Mouse (Mus musculus): ENCODE data around the gene 3110009E18Rik. TPM values are rescaled to one million over a fixed set of nuclear protein-coding genes. Genes with fewer than 3 reads are reported as not detected.
A peak's percentile ranks its signal among the peaks of the same experiment; 100 is the strongest.

3110009E18Rik gene
- polyA plus RNA-seq (2014; fragmentation: Nextera tagmentation; extraction: Ambion mirVana): 22.2 and 31.9 TPM in 2 replicates

GRCm38 (mm10) chr1:120120969-120121811, at the start of gene 3110009E18Rik, which contains the start of gene Dbi:
Gene 3110009E18Rik (plus strand): TSS chr1:120121187.
Gene Dbi (minus strand): TSS chr1:120121078.
- Histone ChIP-seq H3K9ac (ENCODE audit: low read depth, low read length) (peak within 1 kb of the TSS; percentile 73), H3K4me2 (replicated peaks; ENCODE audit: low read depth, low read length) (peak within 1 kb of the TSS; percentile 80), H3K4me1 (ENCODE audit: control insufficient read depth, insufficient read depth, low read length) (peaks cover 16% of the 10 kb centered on the region), H3K36me3 (ENCODE audit: control insufficient read depth, insufficient read depth, low read length) (peaks cover 5% of the 10 kb centered on the region), H3K4me3 (ENCODE audit: low read length) (peak within 1 kb of the TSS; percentile 57), H3K9me3 (ENCODE audit: control insufficient read depth, low read length) (no peaks in the 10 kb centered on the region), H3K27me3 (ENCODE audit: control insufficient read depth, insufficient read depth, low read length) (no peaks in the 10 kb centered on the region), H3K27ac (ENCODE audit: low read depth, low read length) (peak within 1 kb of the TSS; percentile 94)
- WGBS: 2% methylated on average over 52 of the region's 52 CpGs
- ATAC-seq (ENCODE audit: low FRiP score, low TSS enrichment): peak; percentile 93

GRCm38 (mm10) chr1:120072900-120073299, 48.1 kb upstream of the 3110009E18Rik start:
- H3K4me1 ChIP-seq (ENCODE audit: control insufficient read depth, insufficient read depth, low read length): peaks cover 19% of the 10 kb centered on the region
- 8% methylated on average over 16 of the region's 16 CpGs for WGBS
- peak overlapping the region; percentile 91 for H3K4me2 ChIP-seq (replicated peaks; ENCODE audit: low read depth, low read length)
- peak overlapping the region; percentile 50; the same call in 1 of the 2 replicates for H3K9ac ChIP-seq (ENCODE audit: low read depth, low read length)
- ATAC-seq (ENCODE audit: low FRiP score, low TSS enrichment): no peak
- peak overlapping the region; percentile 43; the same call in 1 of the 2 replicates for H3K27ac ChIP-seq (ENCODE audit: low read depth, low read length)
- no peaks in the 10 kb centered on the region for H3K36me3 ChIP-seq (ENCODE audit: control insufficient read depth, insufficient read depth, low read length)
- no peaks in the 10 kb centered on the region for H3K27me3 ChIP-seq (ENCODE audit: control insufficient read depth, insufficient read depth, low read length)
- peak overlapping the region; percentile 37 for H3K4me3 ChIP-seq (ENCODE audit: low read length)
- H3K9me3 ChIP-seq (ENCODE audit: control insufficient read depth, low read length): no peaks in the 10 kb centered on the region

- WGBS: 2% methylated on average over 40 of the region's 40 CpGs
- no peaks in the 10 kb centered on the region for H3K36me3 ChIP-seq (ENCODE audit: control insufficient read depth, insufficient read depth, low read length)
- H3K4me2 ChIP-seq (replicated peaks; ENCODE audit: low read depth, low read length): peak within 1 kb of the TSS; percentile 91
- H3K9ac ChIP-seq (ENCODE audit: low read depth, low read length): peak within 1 kb of the TSS; percentile 50
- H3K4me1 ChIP-seq (ENCODE audit: control insufficient read depth, insufficient read depth, low read length): peaks cover 19% of the 10 kb centered on the region
- peak within 1 kb of the TSS; percentile 37 for H3K4me3 ChIP-seq (ENCODE audit: low read length)
- H3K27me3 ChIP-seq (ENCODE audit: control insufficient read depth, insufficient read depth, low read length): no peaks in the 10 kb centered on the region
- H3K9me3 ChIP-seq (ENCODE audit: control insufficient read depth, low read length): no peaks in the 10 kb centered on the region
- peak; percentile 91 for ATAC-seq (ENCODE audit: low FRiP score, low TSS enrichment)
- H3K27ac ChIP-seq (ENCODE audit: low read depth, low read length): peak within 1 kb of the TSS; percentile 43
Observed at GRCm38 (mm10) chr1:120073519-120074306, 47.3 kb upstream of the 3110009E18Rik start, which contains the start of gene Tmem37. Gene Tmem37 (minus strand): TSS chr1:120074074.

GRCm38 (mm10) chr1:120074307-120074702, 46.7 kb upstream of the 3110009E18Rik start:
- Histone ChIP-seq H3K4me1 (ENCODE audit: control insufficient read depth, insufficient read depth, low read length) (peaks cover 19% of the 10 kb centered on the region), H3K4me3 (ENCODE audit: low read length) (no peak overlapping the region), H3K36me3 (ENCODE audit: control insufficient read depth, insufficient read depth, low read length) (no peaks in the 10 kb centered on the region), H3K4me2 (replicated peaks; ENCODE audit: low read depth, low read length) (peak overlapping the region; percentile 91), H3K27ac (ENCODE audit: low read depth, low read length) (peak overlapping the region; percentile 43), H3K9me3 (ENCODE audit: control insufficient read depth, low read length) (no peaks in the 10 kb centered on the region), H3K9ac (ENCODE audit: low read depth, low read length) (peak overlapping the region; percentile 50; the same call in 1 of the 2 replicates), H3K27me3 (ENCODE audit: control insufficient read depth, insufficient read depth, low read length) (no peaks in the 10 kb centered on the region)
- 12% methylated on average over 4 of the region's 4 CpGs for WGBS
- peak; percentile 53 for ATAC-seq (ENCODE audit: low FRiP score, low TSS enrichment)

- Histone ChIP-seq H3K9me3 (ENCODE audit: control insufficient read depth, low read length) (no peaks in the 10 kb centered on the region), H3K36me3 (ENCODE audit: control insufficient read depth, insufficient read depth, low read length) (no peaks in the 10 kb centered on the region), H3K27me3 (ENCODE audit: control insufficient read depth, insufficient read depth, low read length) (no peaks in the 10 kb centered on the region), H3K4me3 (ENCODE audit: low read length) (no peak overlapping the region), H3K9ac (ENCODE audit: low read depth, low read length) (no peak overlapping the region), H3K27ac (ENCODE audit: low read depth, low read length) (no peak overlapping the region), H3K4me1 (ENCODE audit: control insufficient read depth, insufficient read depth, low read length) (peaks cover 19% of the 10 kb centered on the region), H3K4me2 (replicated peaks; ENCODE audit: low read depth, low read length) (no peak overlapping the region)
- no peak for ATAC-seq (ENCODE audit: low FRiP score, low TSS enrichment)
- 82% methylated on average over 4 of the region's 4 CpGs for WGBS
Observed at GRCm38 (mm10) chr1:120074931-120075330, 46.1 kb upstream of the 3110009E18Rik start.

- Histone ChIP-seq H3K4me1 (ENCODE audit: control insufficient read depth, insufficient read depth, low read length) (peaks cover 19% of the 10 kb centered on the region), H3K9me3 (ENCODE audit: control insufficient read depth, low read length) (no peaks in the 10 kb centered on the region), H3K36me3 (ENCODE audit: control insufficient read depth, insufficient read depth, low read length) (no peaks in the 10 kb centered on the region), H3K4me2 (replicated peaks; ENCODE audit: low read depth, low read length) (no peak overlapping the region), H3K4me3 (ENCODE audit: low read length) (no peak overlapping the region), H3K9ac (ENCODE audit: low read depth, low read length) (no peak overlapping the region), H3K27me3 (ENCODE audit: control insufficient read depth, insufficient read depth, low read length) (no peaks in the 10 kb centered on the region), H3K27ac (ENCODE audit: low read depth, low read length) (no peak overlapping the region)
- 78% methylated on average over 5 of the region's 5 CpGs for WGBS
- ATAC-seq (ENCODE audit: low FRiP score, low TSS enrichment): no peak
Observed at GRCm38 (mm10) chr1:120075507-120075906, 45.5 kb upstream of the 3110009E18Rik start.

- Histone ChIP-seq H3K9ac (ENCODE audit: low read depth, low read length) (no peak overlapping the region), H3K9me3 (ENCODE audit: control insufficient read depth, low read length) (no peaks in the 10 kb centered on the region), H3K4me3 (ENCODE audit: low read length) (no peak overlapping the region), H3K4me2 (replicated peaks; ENCODE audit: low read depth, low read length) (no peak overlapping the region), H3K4me1 (ENCODE audit: control insufficient read depth, insufficient read depth, low read length) (peaks cover 17% of the 10 kb centered on the region), H3K27ac (ENCODE audit: low read depth, low read length) (no peak overlapping the region), H3K36me3 (ENCODE audit: control insufficient read depth, insufficient read depth, low read length) (no peaks in the 10 kb centered on the region), H3K27me3 (ENCODE audit: control insufficient read depth, insufficient read depth, low read length) (no peaks in the 10 kb centered on the region)
- no peak for ATAC-seq (ENCODE audit: low FRiP score, low TSS enrichment)
- WGBS: 27% methylated on average over 9 of the region's 9 CpGs
Observed at GRCm38 (mm10) chr1:120077746-120078410, 43.1 kb upstream of the 3110009E18Rik start.

GRCm38 (mm10) chr1:120080632-120081031, 40.4 kb upstream of the 3110009E18Rik start:
- H3K4me3 ChIP-seq (ENCODE audit: low read length): no peak overlapping the region
- ATAC-seq (ENCODE audit: low FRiP score, low TSS enrichment): no peak
- H3K27me3 ChIP-seq (ENCODE audit: control insufficient read depth, insufficient read depth, low read length): no peaks in the 10 kb centered on the region
- no peaks in the 10 kb centered on the region for H3K9me3 ChIP-seq (ENCODE audit: control insufficient read depth, low read length)
- no peak overlapping the region for H3K4me2 ChIP-seq (replicated peaks; ENCODE audit: low read depth, low read length)
- H3K4me1 ChIP-seq (ENCODE audit: control insufficient read depth, insufficient read depth, low read length): 0 out of 2 replicates have a peak, but pooled peaks cover 7% of the 10 kb centered on the region
- H3K27ac ChIP-seq (ENCODE audit: low read depth, low read length): no peak overlapping the region
- no peaks in the 10 kb centered on the region for H3K36me3 ChIP-seq (ENCODE audit: control insufficient read depth, insufficient read depth, low read length)
- WGBS: 95% methylated on average over 1 of the region's 1 CpGs
- no peak overlapping the region for H3K9ac ChIP-seq (ENCODE audit: low read depth, low read length)

Data from kidney, embryonic 14.5 days (tissue).